Mouse (Mus musculus): ENCODE data around the gene Orc3. TPM values are rescaled to one million over a fixed set of nuclear protein-coding genes. Genes with fewer than 3 reads are reported as not detected.

The Orc3 gene
- polyA plus RNA-seq, 1 experiment, result 18.4 TPM

DNA sequence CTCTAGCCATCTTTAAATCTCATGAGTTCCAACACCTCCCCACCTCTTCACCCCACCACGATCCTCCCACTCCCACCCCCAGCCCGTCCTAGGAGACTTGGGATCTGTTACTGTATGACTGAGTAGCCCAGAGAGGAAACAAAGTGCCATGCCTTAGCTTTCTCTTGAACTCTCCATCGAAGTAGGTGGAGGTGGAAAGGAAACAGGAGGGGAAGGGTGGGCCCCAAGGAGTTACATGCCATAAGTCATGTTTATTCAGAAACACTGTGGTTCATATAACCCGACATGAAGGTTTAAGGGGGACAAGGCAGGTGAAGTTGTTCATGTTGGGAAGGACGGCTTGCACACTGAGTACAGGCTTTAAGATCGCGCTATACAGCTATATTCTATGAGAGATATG is 22.6 kb upstream of the Orc3 start:
- DNase-seq, result no peak
- 88% methylated on average over 7 of the region's 7 CpGs for WGBS
- Histone ChIP-seq H3K4me1 (ENCODE audit: control insufficient read depth, insufficient read depth, low read length) (no peaks in the 10 kb centered on the region), H3K4me3 (replicated peaks; ENCODE audit: extremely low read depth, low read depth, low read length) (no peak overlapping the region)
- no peak for TF ChIP-seq CTCF (IDR thresholded peaks at IDR 0.05; ENCODE audit: insufficient read depth, low read length)
- no peak for TF ChIP-seq POLR2A (IDR thresholded peaks at IDR 0.05; ENCODE audit: borderline replicate concordance, extremely low read depth, low read depth, low read length)

- TF ChIP-seq CTCF (IDR thresholded peaks at IDR 0.05; ENCODE audit: insufficient read depth, low read length), result no peak
- no peak for TF ChIP-seq POLR2A (IDR thresholded peaks at IDR 0.05; ENCODE audit: borderline replicate concordance, extremely low read depth, low read depth, low read length)
- no peak overlapping the region for H3K4me3 ChIP-seq (replicated peaks; ENCODE audit: extremely low read depth, low read depth, low read length)
- no peaks in the 10 kb centered on the region for H3K4me1 ChIP-seq (ENCODE audit: control insufficient read depth, insufficient read depth, low read length)
- WGBS, result 73% methylated on average over 5 of the region's 5 CpGs
- no peak for DNase-seq
These were observed 21.3 kb upstream of the Orc3 start for GRCm38 (mm10) chr4:34636036-34636435.

DNA sequence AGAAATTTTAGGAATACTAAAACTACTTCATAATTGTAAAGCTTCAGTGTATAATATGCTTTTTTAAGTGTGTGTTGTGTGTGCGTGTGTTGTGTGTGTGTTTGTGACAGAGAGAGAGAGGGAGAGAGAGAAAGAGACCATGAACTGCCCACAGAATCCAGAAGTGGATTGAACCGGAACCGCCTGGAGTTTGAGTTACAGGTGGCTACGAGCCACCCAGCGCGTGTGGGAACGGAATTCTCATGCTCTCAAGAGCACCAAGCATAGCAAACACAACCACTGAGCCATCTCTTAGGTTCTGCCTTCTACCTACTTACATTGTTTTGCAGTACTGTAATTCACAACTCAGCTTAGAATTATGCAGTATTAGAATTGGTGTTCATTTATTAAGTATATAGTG is 19.4 kb upstream of the Orc3 start:
- no peak for DNase-seq
- Histone ChIP-seq H3K4me3 (replicated peaks; ENCODE audit: extremely low read depth, low read depth, low read length) (no peak overlapping the region), H3K4me1 (ENCODE audit: control insufficient read depth, insufficient read depth, low read length) (no peaks in the 10 kb centered on the region)
- no peak for TF ChIP-seq CTCF (IDR thresholded peaks at IDR 0.05; ENCODE audit: insufficient read depth, low read length)
- no peak for TF ChIP-seq POLR2A (IDR thresholded peaks at IDR 0.05; ENCODE audit: borderline replicate concordance, extremely low read depth, low read depth, low read length)
- WGBS, result 94% methylated on average over 7 of the region's 7 CpGs

DNA sequence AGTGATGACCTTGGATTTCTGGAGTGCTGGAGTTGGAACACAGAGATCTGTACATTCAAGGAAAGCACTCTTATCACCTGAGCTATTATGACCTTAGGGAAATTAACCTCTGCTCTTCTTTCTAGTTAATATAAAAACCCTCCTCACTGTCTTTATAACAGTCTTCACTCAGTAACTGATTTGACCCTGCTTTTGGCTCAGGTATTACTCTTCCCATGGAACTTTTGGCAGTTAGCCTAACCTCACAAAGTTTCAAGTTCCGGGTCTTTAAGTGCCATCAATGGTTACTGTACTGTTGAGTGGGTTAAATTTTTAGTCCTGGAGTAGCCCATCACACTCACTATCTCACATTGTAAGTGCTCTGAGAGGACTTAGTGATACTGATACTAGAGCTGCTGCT is 15.2 kb upstream of the Orc3 start:
- TF ChIP-seq CTCF (IDR thresholded peaks at IDR 0.05; ENCODE audit: insufficient read depth, low read length) (no peak), POLR2A (IDR thresholded peaks at IDR 0.05; ENCODE audit: borderline replicate concordance, extremely low read depth, low read depth, low read length) (no peak)
- H3K4me3 ChIP-seq (replicated peaks; ENCODE audit: extremely low read depth, low read depth, low read length), result no peak overlapping the region
- DNase-seq, result no peak
- 69% methylated on average over 1 of the region's 1 CpGs for WGBS
- no peaks in the 10 kb centered on the region for H3K4me1 ChIP-seq (ENCODE audit: control insufficient read depth, insufficient read depth, low read length)

DNA sequence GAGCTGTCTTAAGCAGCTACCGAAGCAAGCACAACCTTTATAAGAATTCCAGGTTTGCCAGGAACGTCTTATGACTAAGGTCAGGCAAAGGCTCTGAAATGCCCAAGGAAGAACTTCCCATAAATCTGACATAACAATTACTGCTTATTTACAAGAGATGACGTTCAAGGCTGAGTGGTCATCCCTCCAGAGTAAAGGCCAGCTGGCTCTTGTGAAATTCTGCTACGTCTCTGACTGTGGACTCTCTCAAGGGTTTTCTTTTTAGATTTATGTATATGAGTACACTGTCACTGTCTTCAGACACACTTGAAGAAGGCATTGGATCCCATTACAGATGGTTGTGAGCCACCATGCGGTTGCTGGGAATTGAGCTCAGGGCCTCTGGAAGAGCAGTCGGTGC is 11.7 kb upstream of the Orc3 start:
- TF ChIP-seq CTCF (IDR thresholded peaks at IDR 0.05; ENCODE audit: insufficient read depth, low read length) (no peak), POLR2A (IDR thresholded peaks at IDR 0.05; ENCODE audit: borderline replicate concordance, extremely low read depth, low read depth, low read length) (no peak)
- 83% methylated on average over 6 of the region's 6 CpGs for WGBS

GRCm38 (mm10) chr4:34625556-34625955 is 10.8 kb upstream of the Orc3 start:
- Histone ChIP-seq H3K4me3 (replicated peaks; ENCODE audit: extremely low read depth, low read depth, low read length) (no peak overlapping the region), H3K4me1 (ENCODE audit: control insufficient read depth, insufficient read depth, low read length) (no peaks in the 10 kb centered on the region)
- 84% methylated on average over 4 of the region's 4 CpGs for WGBS
- no peak for TF ChIP-seq CTCF (IDR thresholded peaks at IDR 0.05; ENCODE audit: insufficient read depth, low read length)
- no peak for TF ChIP-seq POLR2A (IDR thresholded peaks at IDR 0.05; ENCODE audit: borderline replicate concordance, extremely low read depth, low read depth, low read length)
- DNase-seq, result no peak

More for the DNA sequence above, 11.7 kb upstream of the Orc3 start:
- Histone ChIP-seq H3K4me1 (ENCODE audit: control insufficient read depth, insufficient read depth, low read length) (no peaks in the 10 kb centered on the region), H3K4me3 (replicated peaks; ENCODE audit: extremely low read depth, low read depth, low read length) (no peak overlapping the region)
- DNase-seq, result no peak

DNA sequence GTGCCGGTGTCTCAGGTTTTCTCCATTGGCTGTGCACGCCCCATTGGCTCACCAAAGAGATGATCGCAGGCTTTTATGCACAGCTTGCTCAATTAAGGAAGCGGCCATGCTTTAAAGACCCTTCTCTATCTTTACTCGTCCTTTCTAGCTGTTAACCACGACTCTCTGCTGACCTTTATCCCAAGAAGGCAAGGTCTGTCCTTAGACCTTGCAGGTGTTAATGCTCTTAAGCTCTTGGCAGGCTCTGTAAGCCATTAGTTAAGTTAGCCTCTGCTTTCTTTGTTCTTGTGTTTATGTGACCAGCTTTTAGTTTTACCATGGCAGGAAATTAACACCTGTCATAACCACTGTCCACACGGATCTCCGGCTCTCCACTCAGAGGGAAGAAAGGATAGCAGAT is 1.4 kb upstream of the Orc3 start:
- WGBS, result 72% methylated on average over 8 of the region's 8 CpGs
- H3K4me3 ChIP-seq (replicated peaks; ENCODE audit: extremely low read depth, low read depth, low read length), result no peak overlapping the region
- DNase-seq, result no peak
- no peak for TF ChIP-seq CTCF (IDR thresholded peaks at IDR 0.05; ENCODE audit: insufficient read depth, low read length)
- no peak for TF ChIP-seq POLR2A (IDR thresholded peaks at IDR 0.05; ENCODE audit: borderline replicate concordance, extremely low read depth, low read depth, low read length)
- H3K4me1 ChIP-seq (ENCODE audit: control insufficient read depth, insufficient read depth, low read length), result peaks cover 10% of the 10 kb centered on the region; the same call in 1 of the 2 replicates

DNA sequence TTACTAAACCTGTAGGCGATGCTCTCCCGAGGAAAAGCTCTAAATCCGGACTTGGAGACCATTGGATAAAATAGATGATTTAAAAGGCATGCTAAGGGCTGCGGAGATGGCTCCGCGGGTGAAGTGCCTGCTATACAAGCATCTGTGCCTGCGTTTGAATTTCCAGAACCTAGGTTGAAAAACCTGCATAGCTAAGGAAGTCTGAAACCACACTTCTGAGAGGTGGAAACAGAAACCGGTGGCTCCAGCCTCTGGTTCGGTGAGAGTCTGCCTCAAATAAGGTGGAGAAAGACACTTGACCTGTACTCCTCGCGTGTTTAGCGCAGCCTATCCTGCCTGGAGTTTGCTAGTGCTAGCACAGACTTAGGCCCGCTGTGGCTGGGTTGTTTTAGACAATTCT is 559 bp upstream of the Orc3 start:
- TF ChIP-seq CTCF (IDR thresholded peaks at IDR 0.05; ENCODE audit: insufficient read depth, low read length) (no peak), POLR2A (IDR thresholded peaks at IDR 0.05; ENCODE audit: borderline replicate concordance, extremely low read depth, low read depth, low read length) (no peak)
- Histone ChIP-seq H3K4me3 (replicated peaks; ENCODE audit: extremely low read depth, low read depth, low read length) (peak overlapping the region; percentile 92), H3K4me1 (ENCODE audit: control insufficient read depth, insufficient read depth, low read length) (peaks cover 10% of the 10 kb centered on the region; the same call in 1 of the 2 replicates)
- peak; percentile 16 for DNase-seq
- WGBS, result under 1% methylated on average over 13 of the region's 13 CpGs

DNA sequence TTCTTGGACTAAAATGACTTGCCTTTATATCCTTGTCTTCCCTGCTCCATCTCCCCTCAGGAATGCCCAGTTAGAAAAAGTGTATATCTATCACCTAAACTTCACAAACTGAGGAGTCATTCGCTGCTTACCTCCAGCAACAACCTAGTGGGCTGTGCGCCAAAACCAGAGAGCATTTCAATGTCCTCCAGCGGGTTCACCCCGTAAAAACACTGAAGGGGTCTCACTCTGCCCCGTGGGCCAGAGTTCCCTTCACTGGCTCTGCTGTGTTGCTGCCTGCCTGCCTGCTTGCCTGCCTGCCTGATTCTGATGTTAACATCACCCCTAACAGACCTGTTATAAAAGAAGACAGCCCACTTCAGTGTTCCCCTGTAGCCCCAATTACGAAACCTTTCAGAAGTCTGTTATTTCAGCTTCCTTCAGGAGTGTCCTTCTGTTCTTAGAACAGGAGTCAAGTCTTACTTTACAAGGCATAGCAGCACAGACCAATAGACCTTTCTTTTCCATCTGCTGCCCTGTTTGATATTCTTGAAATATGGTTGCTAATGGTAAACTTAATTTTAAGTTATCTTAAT is 1.1 kb downstream of the Orc3 start:
- peak; percentile 8 for DNase-seq
- WGBS, result 47% methylated on average over 6 of the region's 6 CpGs
- peak overlapping the region; percentile 29 for H3K4me3 ChIP-seq (replicated peaks; ENCODE audit: extremely low read depth, low read depth, low read length)
- H3K4me1 ChIP-seq (ENCODE audit: control insufficient read depth, insufficient read depth, low read length), result peaks cover 10% of the 10 kb centered on the region; the same call in 1 of the 2 replicates
- TF ChIP-seq CTCF (IDR thresholded peaks at IDR 0.05; ENCODE audit: insufficient read depth, low read length) (no peak), POLR2A (IDR thresholded peaks at IDR 0.05; ENCODE audit: borderline replicate concordance, extremely low read depth, low read depth, low read length) (no peak)

GRCm38 (mm10) chr4:34606658-34607057 is 8.1 kb downstream of the Orc3 start:
- WGBS, result 91% methylated on average over 10 of the region's 10 CpGs
- no peaks in the 10 kb centered on the region for H3K4me1 ChIP-seq (ENCODE audit: control insufficient read depth, insufficient read depth, low read length)
- H3K4me3 ChIP-seq (replicated peaks; ENCODE audit: extremely low read depth, low read depth, low read length), result no peak overlapping the region
- TF ChIP-seq POLR2A (IDR thresholded peaks at IDR 0.05; ENCODE audit: borderline replicate concordance, extremely low read depth, low read depth, low read length), result no peak
- TF ChIP-seq CTCF (IDR thresholded peaks at IDR 0.05; ENCODE audit: insufficient read depth, low read length), result no peak
- no peak for DNase-seq
